Mouse (Mus musculus) liver, postnatal 0 days (tissue): ENCODE measurements at regions not wholly inside any gene's neighbourhood (a gene's known extent, or its start where the extent isn't known, plus 50 kb on each side); places are given as distances from the start of the nearest gene placed in this dataset.

Experiments used
- CTCF ChIP-seq: sonication (generic); IDR thresholded peaks from 2 replicates; pipeline ENCODE4 v1.5.1; 2016; ENCODE audit warnings: antibody characterized with exemption, low read depth
- EP300 ChIP-seq: IDR thresholded peaks from 2 replicates; pipeline ENCODE4 v1.6.1; 2016; ENCODE audit warnings: antibody characterized with exemption, low read depth, mild to moderate bottlenecking

GRCm38 (mm10) chr3:137742119-137742518 is 70.8 kb downstream of the Gm21962 start:
- TF ChIP-seq CTCF (no peak), EP300 (no peak)
